Mouse (Mus musculus) megakaryocyte, embryonic 14.5 days (primary cell): Measurements from ENCODE around the gene Dyrk1a. TPM values are rescaled to one million over a fixed set of nuclear protein-coding genes. Genes with fewer than 3 reads are reported as not detected.
"Not testable (repeated sequence)": the region's sequence is repeated elsewhere in the genome, so short reads cannot be mapped to it uniquely, and the experiment has no call there.

Source experiments
- H3K27me3 ChIP-seq: replicated peaks from 2 replicates; pipeline ENCODE3; 2012; ENCODE audit warnings: inconsistent platforms
- H3K36me3 ChIP-seq: replicated peaks from 2 replicates; pipeline ENCODE3; 2012; ENCODE audit warnings: low read length, inconsistent platforms, mixed read lengths
- H3K4me1 ChIP-seq: 2 replicates; pipeline ENCODE4 v1.6.1; 2012; ENCODE audit warnings: inconsistent platforms
- H3K4me3 ChIP-seq: replicated peaks from 2 replicates; pipeline ENCODE3; 2012; ENCODE audit warnings: moderate library complexity, mild to moderate bottlenecking, inconsistent platforms
- H3K9me3 ChIP-seq: 2 replicates; pipeline ENCODE4 v1.6.1; 2012; ENCODE audit warnings: inconsistent platforms
- FLI1 ChIP-seq: IDR thresholded peaks from 2 replicates; pipeline ENCODE4 v1.6.1; 2012; ENCODE audit warnings: low read length, inconsistent platforms, mixed read lengths
- GATA1 ChIP-seq: IDR thresholded peaks from 3 replicates; pipeline ENCODE4 v1.6.1; 2012; ENCODE audit warnings: mixed read lengths, low read length, inconsistent platforms, borderline replicate concordance
- polyA plus RNA-seq: library from polyadenylated mRNA; stranded (reverse); fragments of >175 nt; gene quantifications from 2 replicates; pipeline ENCODE4 v1.2.3, GENCODE M21; 2012; ENCODE audit warnings: low replicate concordance; ENCODE audit not compliant: insufficient read depth

Dyrk1a gene
- polyA plus RNA-seq, 1 experiment: 6.5 TPM

DNA sequence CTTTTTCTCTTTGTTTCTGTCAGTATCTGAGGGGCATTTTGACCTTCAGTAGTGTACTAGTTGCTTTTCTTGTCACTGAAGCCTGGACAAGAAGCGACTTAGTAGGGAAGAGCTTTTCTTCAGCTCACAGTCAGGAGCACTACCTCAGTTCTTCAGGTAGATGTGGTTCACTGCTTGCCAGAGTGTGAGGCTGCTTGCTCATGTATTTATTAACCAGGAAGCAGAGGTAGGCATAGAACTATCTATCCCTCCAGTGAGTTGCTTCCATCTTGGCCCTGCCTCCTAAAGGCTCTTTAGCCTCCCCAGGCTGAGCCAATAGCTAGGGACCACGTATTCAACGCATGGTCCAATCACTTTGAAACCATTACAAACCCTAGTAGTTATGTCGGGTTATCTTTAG lies 112.0 kb downstream of the Dyrk1a start:
- no peaks in the 10 kb centered on the region for H3K27me3 ChIP-seq
- peaks cover 95% of the 10 kb centered on the region for H3K36me3 ChIP-seq
- H3K4me3 ChIP-seq: no peak overlapping the region
- H3K9me3 ChIP-seq: no peaks in the 10 kb centered on the region
- TF ChIP-seq GATA1 (no peak), FLI1 (no peak)
- peaks cover 49% of the 10 kb centered on the region for H3K4me1 ChIP-seq

DNA sequence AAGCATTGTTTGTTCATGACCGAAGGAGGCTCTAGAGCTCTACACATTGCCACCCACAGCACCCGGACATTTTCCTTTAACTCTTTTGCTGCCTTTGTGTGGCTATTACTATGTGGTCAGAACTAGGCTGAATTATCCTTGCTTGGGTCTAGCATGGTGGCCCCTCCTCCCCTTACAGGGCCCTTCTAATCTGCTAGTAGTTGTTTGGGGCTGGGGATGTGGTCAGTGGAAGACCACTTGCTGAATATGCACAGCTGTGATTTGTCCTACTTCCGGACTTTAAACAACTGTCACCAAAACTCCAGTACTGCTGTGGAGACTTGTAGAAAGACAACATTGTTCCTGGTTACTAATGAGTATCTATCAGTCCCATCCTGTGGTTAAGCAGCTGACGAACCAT lies 114.2 kb downstream of the Dyrk1a start:
- TF ChIP-seq FLI1 (no peak), GATA1 (no peak)
- no peak overlapping the region for H3K4me3 ChIP-seq
- peaks cover 67% of the 10 kb centered on the region for H3K4me1 ChIP-seq
- no peaks in the 10 kb centered on the region for H3K27me3 ChIP-seq
- no peaks in the 10 kb centered on the region for H3K9me3 ChIP-seq
- H3K36me3 ChIP-seq: peaks cover 97% of the 10 kb centered on the region

DNA sequence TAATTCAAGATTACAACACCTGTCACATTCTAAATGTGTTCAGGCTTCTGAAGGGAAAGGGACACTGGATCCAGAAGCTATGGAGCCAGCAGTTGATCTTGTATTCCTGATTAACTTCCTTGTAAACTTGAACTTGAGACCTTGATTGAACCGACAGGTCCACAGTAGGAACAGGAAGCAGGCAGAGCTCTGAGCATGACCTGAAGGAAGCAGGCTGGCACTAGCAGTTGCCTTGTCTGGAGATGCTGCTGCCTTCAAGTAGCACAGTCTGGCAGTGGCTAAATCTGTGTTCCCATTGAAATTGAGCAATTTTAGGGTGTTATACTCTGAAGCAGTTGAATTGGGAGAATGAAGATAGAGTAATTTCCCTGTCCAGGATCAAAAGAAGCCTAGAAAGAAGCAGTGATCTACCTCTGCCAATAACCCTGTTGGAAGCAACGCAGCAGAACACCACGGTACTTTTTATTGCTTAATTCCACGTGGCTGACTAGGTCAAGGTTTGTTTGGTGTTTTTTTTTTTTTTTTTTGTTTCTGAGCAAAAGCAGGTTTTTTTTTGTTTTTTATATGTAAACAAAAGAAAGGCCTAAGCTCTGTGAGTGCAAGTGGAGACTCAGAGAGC lies 124.0 kb downstream of the Dyrk1a start:
- H3K27me3 ChIP-seq: no peaks in the 10 kb centered on the region
- H3K36me3 ChIP-seq: peaks cover 78% of the 10 kb centered on the region
- no peak overlapping the region for H3K4me3 ChIP-seq
- H3K9me3 ChIP-seq: peaks cover 17% of the 10 kb centered on the region
- TF ChIP-seq GATA1 (no peak), FLI1 (no peak)
- H3K4me1 ChIP-seq: peaks cover 55% of the 10 kb centered on the region

DNA sequence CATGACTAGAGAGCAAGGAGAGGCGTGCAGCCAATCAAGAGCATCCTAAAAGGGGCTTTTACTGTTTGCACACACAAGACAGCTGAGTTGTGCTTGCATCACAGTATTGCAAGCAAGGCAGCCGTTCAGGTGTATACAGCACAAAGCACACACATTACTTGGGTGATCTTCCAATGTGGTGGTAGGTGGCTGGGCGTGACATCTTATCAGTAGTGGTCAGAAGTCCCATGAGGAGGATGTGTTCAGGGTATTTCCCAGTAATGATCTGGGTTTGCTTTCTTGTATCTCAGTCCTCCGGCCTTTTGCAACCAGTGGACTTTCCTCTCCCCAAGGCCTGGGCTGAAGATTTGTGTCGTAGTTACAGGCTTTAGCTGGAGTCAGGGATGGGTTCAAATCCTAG lies 127.7 kb downstream of the Dyrk1a start:
- H3K4me3 ChIP-seq: peak overlapping the region; percentile 20
- peaks cover 43% of the 10 kb centered on the region for H3K36me3 ChIP-seq
- no peak for TF ChIP-seq FLI1
- H3K4me1 ChIP-seq: peaks cover 45% of the 10 kb centered on the region
- H3K27me3 ChIP-seq: peaks cover 5% of the 10 kb centered on the region
- peaks cover 20% of the 10 kb centered on the region for H3K9me3 ChIP-seq

DNA sequence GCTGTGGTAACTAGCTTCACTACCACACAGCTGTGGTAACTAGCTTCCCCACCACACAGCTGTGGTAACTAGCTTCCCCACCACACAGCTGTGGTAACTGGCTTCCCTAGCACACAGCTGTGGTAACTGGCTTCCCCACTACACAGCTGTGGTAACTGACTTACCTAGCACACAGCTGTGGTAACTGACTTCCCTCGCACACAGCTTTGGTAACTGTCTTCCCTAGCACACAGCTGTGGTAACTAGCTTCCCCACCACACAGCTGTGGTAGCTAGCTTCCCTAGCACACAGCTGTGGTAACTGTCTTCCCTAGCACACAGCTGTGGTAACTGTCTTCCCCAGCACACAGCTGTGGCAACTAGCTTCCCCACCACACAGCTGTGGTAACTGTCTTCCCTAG lies 128.4 kb downstream of the Dyrk1a start:
- Histone ChIP-seq H3K9me3 (peaks cover 20% of the 10 kb centered on the region), H3K4me3 (peak overlapping the region; percentile 78), H3K4me1 (peaks cover 42% of the 10 kb centered on the region), H3K36me3 (peaks cover 36% of the 10 kb centered on the region)
- H3K27me3 ChIP-seq: not testable (repeated sequence)

DNA sequence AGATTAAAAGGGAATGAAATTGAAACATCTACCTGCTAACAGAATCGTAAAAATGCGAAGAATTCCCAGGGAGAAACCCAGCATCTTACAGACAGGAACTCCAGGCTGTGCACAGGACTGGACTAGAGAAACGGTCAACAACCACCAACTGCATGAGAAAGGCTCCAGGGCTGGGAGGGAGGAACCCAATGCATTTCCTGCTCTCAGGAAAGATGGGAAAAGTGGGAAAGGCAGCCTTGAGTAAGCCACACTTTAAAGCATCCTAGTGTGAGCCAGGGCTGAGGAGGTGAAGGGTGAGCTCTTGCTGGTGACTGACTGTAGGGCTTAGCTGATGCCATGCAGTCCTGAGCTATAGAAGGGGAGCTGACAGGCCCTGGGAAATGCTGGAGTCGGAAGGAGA lies 131.3 kb downstream of the Dyrk1a start:
- TF ChIP-seq FLI1: no peak
- TF ChIP-seq GATA1: no peak
- Histone ChIP-seq H3K9me3 (peaks cover 20% of the 10 kb centered on the region), H3K4me1 (peaks cover 42% of the 10 kb centered on the region), H3K4me3 (no peak overlapping the region), H3K27me3 (peaks cover 26% of the 10 kb centered on the region), H3K36me3 (peaks cover 7% of the 10 kb centered on the region)

DNA sequence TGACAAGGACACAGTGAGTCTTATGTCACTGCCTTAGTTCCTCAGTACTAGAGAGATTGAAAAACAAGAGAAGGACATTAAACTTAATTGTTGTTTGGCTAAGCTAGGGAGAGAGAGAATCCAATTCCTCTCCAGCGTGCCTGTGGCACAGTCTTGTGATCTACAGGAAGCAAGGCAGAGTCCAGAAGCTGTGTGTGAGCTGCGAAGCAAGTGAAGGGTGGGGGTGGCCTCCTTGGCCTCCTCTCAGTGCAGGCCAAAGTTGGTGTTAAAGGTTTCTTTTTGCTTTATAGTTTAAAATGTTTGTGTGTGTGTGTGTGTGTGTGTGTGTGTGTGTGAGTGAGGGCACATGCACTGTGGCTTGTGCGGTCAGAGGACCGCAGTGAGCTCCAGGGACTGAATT lies 132.2 kb downstream of the Dyrk1a start:
- H3K36me3 ChIP-seq: no peaks in the 10 kb centered on the region
- H3K27me3 ChIP-seq: peaks cover 31% of the 10 kb centered on the region
- no peak overlapping the region for H3K4me3 ChIP-seq
- peaks cover 20% of the 10 kb centered on the region for H3K9me3 ChIP-seq
- peaks cover 35% of the 10 kb centered on the region for H3K4me1 ChIP-seq
- TF ChIP-seq GATA1 (no peak), FLI1 (no peak)

DNA sequence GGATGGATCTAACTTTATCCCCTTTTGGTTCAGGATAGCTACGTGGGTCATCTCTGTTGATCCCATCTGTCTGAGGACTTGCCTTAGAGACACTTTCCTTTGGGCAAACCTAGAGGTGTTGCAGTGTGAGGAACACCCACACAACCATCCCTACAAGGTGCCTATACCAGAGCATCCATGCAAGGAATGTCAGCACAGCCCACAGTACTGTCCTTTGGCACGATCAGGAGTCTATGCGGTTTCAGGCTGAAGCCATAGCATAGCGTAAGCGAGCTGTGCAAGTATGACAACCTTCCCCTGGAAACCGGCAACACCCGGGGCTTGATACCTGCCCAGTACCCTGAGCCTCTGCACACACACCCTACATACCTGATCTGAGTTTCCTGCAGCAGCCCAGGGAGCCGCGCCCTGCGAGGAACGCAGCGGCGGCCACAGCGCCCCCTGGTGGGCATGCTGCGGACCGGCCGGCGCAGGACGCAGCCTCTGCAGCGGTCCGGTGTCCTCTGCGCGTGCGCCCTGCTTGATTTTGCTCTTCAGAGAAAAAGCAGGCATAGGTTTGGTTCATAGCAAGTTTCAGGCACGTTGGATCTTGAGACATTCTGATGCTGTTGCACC lies 143.8 kb downstream of the Dyrk1a start:
- H3K36me3 ChIP-seq: no peaks in the 10 kb centered on the region
- peaks cover 17% of the 10 kb centered on the region for H3K9me3 ChIP-seq
- peaks cover 23% of the 10 kb centered on the region for H3K4me1 ChIP-seq
- peak overlapping the region; percentile 89 for H3K4me3 ChIP-seq
- peaks cover 41% of the 10 kb centered on the region for H3K27me3 ChIP-seq
- no peak for TF ChIP-seq FLI1
- no peak for TF ChIP-seq GATA1

DNA sequence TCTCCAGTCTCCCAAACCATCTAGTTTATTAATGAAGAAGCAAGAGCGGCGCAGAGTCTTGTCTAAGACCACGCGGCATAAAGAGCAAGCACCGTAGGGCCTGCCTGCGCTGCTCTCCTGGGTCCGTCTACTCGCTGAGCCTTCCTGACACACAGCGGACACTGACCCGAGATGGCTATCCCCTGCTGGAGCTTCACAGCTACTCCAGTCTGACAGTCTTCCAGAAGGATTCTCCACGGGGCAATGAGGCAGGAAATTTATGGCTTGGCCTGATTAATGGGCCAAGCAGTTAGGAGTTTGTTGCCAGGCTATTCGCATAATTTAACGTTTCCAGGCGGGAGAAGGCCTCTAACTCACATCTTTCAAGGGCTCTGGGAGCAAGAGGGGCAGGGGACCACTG lies 144.7 kb downstream of the Dyrk1a start:
- no peaks in the 10 kb centered on the region for H3K36me3 ChIP-seq
- peaks cover 38% of the 10 kb centered on the region for H3K27me3 ChIP-seq
- H3K4me3 ChIP-seq: no peak overlapping the region
- peaks cover 17% of the 10 kb centered on the region for H3K9me3 ChIP-seq
- H3K4me1 ChIP-seq: peaks cover 32% of the 10 kb centered on the region
- TF ChIP-seq GATA1 (no peak), FLI1 (no peak)

DNA sequence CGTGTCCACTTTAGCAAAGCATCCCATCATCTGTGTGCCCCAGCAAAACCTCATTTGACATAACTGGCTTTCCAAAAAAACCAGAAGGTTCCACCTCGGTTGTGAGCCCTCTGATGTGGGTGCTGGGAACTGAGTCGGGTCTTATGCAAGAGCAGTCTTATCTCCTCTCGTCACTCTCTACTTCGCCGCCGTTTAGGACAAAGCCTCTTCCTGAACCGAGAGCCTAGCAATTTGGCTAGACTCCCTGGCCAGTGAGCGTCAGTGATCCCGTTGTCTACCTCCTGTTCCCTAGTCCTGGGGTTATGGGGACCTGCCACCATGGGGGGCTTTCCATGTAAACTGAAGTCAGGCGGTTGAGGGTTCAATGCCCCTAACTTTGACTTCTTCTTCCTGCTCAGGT lies 147.2 kb downstream of the Dyrk1a start:
- Histone ChIP-seq H3K36me3 (no peaks in the 10 kb centered on the region), H3K4me3 (no peak overlapping the region), H3K27me3 (peaks cover 35% of the 10 kb centered on the region), H3K4me1 (peaks cover 43% of the 10 kb centered on the region), H3K9me3 (peaks cover 17% of the 10 kb centered on the region)
- no peak for TF ChIP-seq FLI1
- no peak for TF ChIP-seq GATA1

DNA sequence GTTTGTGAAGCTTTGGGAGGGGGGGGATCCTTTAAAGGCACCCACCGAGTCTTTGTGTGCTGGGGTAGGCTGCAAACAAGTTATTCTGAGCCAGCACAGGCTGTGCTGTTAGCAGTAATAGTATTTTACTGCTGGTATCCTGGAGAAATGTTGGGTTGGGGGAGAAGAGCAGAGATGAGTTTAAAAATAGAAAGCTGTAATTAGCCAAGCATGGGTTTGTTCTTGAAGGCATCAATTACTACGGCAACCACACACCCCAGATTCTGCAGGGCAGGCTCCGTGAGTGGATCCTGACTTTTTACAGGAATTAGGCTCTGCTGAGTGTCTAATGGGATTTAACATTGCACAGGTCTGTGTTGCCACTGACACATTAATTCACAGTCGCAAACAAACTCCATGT lies 149.1 kb downstream of the Dyrk1a start:
- H3K4me1 ChIP-seq: peaks cover 35% of the 10 kb centered on the region
- H3K9me3 ChIP-seq: peaks cover 22% of the 10 kb centered on the region
- no peak overlapping the region for H3K4me3 ChIP-seq
- no peaks in the 10 kb centered on the region for H3K36me3 ChIP-seq
- TF ChIP-seq GATA1 (no peak), FLI1 (no peak)
- H3K27me3 ChIP-seq: peaks cover 38% of the 10 kb centered on the region
